Mouse (Mus musculus): Measurements from ENCODE around the gene Ccnf. TPM values are rescaled to one million over a fixed set of nuclear protein-coding genes. Genes with fewer than 3 reads are reported as not detected.

The Ccnf gene
- total and polyA plus RNA-seq, 3 experiments: 34.5 to 73.9 TPM; not detected in 1

- Histone ChIP-seq H3K4me3 (ENCODE audit: control insufficient read depth in 1 of 2, insufficient read depth in 1 of 2, low read depth in 2 of 2, low read length in 2 of 2) (no peak overlapping the region), H3K4me1 (ENCODE audit: control insufficient read depth in 1 of 2, insufficient read depth in 2 of 2, low read length in 2 of 2) (peaks cover 0 to 2% of the 10 kb centered on the region in 2 experiments; a peak in 1 of 4 replicates), H3K9ac (ENCODE audit: control insufficient read depth, low read depth, low read length, poor library complexity, severe bottlenecking) (no peak overlapping the region), H3K36me3 (ENCODE audit: control insufficient read depth in 1 of 2, insufficient read depth in 2 of 2, low read length in 2 of 2) (no peaks in the 10 kb centered on the region), H3K9me3 (replicated peaks; ENCODE audit: insufficient read depth, low read length) (no peaks in the 10 kb centered on the region), H3K79me2 (ENCODE audit: control insufficient read depth, insufficient read depth, low read length, poor library complexity) (no peaks in the 10 kb centered on the region), H3K27me3 (ENCODE audit: control insufficient read depth in 1 of 2, insufficient read depth in 2 of 2, low read length in 2 of 2) (no peaks in the 10 kb centered on the region), H3K27ac (ENCODE audit: control insufficient read depth, low read depth, low read length) (no peak overlapping the region)
- DNase-seq (ENCODE audit: low read depth, low spot score): peak; percentile 63
- no peak for TF ChIP-seq ZKSCAN1 (IDR thresholded peaks at IDR 0.05; ENCODE audit: low read depth, low read length)
- TF ChIP-seq MAX (IDR thresholded peaks at IDR 0.05; ENCODE audit: low read length): no peak
- TF ChIP-seq POLR2AphosphoS5 (IDR thresholded peaks at IDR 0.05; ENCODE audit: borderline replicate concordance, low read depth, low read length): no peak
- TF ChIP-seq ZNF384 (IDR thresholded peaks at IDR 0.05; ENCODE audit: low read depth, low read length): no peak
- TF ChIP-seq CHD1 (IDR thresholded peaks at IDR 0.05; ENCODE audit: low read depth, low read length): no peak
- no peak for TF ChIP-seq TBP (IDR thresholded peaks at IDR 0.05; ENCODE audit: low read depth, low read length)
- TF ChIP-seq TAL1 (IDR thresholded peaks at IDR 0.05; ENCODE audit: low read length): no peak
- TF ChIP-seq TCF12 (IDR thresholded peaks at IDR 0.05; ENCODE audit: low read depth, low read length): no peak
- TF ChIP-seq GABPA (IDR thresholded peaks at IDR 0.05; ENCODE audit: low read depth, low read length): no peak
- TF ChIP-seq CTCF (IDR thresholded peaks at IDR 0.05 in 2 of 3, conservative IDR thresholded peaks at IDR 0.05 in 1 of 3; ENCODE audit: control insufficient read depth in 1 of 3, insufficient read depth in 1 of 3, low read depth in 2 of 3, low read length in 3 of 3, poor library complexity in 1 of 3, severe bottlenecking in 1 of 3): peak; percentile 42 to 46 (median 44); a peak in 5 of 6 replicates
- TF ChIP-seq SIN3A (IDR thresholded peaks at IDR 0.05; ENCODE audit: low read length): no peak
- TF ChIP-seq E2F4 (IDR thresholded peaks at IDR 0.05; ENCODE audit: borderline replicate concordance, low read depth, low read length): no peak
- no peak for TF ChIP-seq RCOR1 (IDR thresholded peaks at IDR 0.05; ENCODE audit: low read depth, low read length)
- peak; percentile 48 for TF ChIP-seq SMC3 (IDR thresholded peaks at IDR 0.05; ENCODE audit: low read depth, low read length)
- TF ChIP-seq ETS1 (IDR thresholded peaks at IDR 0.05; ENCODE audit: low read depth, low read length): no peak
- TF ChIP-seq ZMIZ1 (IDR thresholded peaks at IDR 0.05; ENCODE audit: low read depth, low read length): no peak
- no peak for TF ChIP-seq GATA1 (IDR thresholded peaks at IDR 0.05; ENCODE audit: low read depth, low read length)
- TF ChIP-seq JUND (IDR thresholded peaks at IDR 0.05; ENCODE audit: low read depth, low read length): no peak
- TF ChIP-seq RAD21 (IDR thresholded peaks at IDR 0.05; ENCODE audit: low read depth, low read length): peak; percentile 37
- TF ChIP-seq ZC3H11A (IDR thresholded peaks at IDR 0.05; ENCODE audit: low read depth, low read length): peak; percentile 32; the same call in 1 of the 2 replicates
- no peak for TF ChIP-seq MXI1 (IDR thresholded peaks at IDR 0.05; ENCODE audit: low read depth, low read length)
- TF ChIP-seq EP300 (IDR thresholded peaks at IDR 0.05; ENCODE audit: low read depth in 1 of 2, low read length in 2 of 2): no peak
- no peak for TF ChIP-seq UBTF (IDR thresholded peaks at IDR 0.05; ENCODE audit: borderline replicate concordance, insufficient read depth, low read depth, low read length)
- no peak for TF ChIP-seq USF2 (IDR thresholded peaks at IDR 0.05; ENCODE audit: borderline replicate concordance in 1 of 2, insufficient read depth in 1 of 2, low read depth in 1 of 2, low read length in 2 of 2)
- TF ChIP-seq CHD2 (IDR thresholded peaks at IDR 0.05; ENCODE audit: low read length): no peak
- TF ChIP-seq KAT2A (conservative IDR thresholded peaks at IDR 0.05; ENCODE audit: low read depth, low read length): no peak
- no peak for TF ChIP-seq MEF2A (IDR thresholded peaks at IDR 0.05; ENCODE audit: extremely low read depth, insufficient replicate concordance, low read depth, low read length, poor library complexity, severe bottlenecking)
- no peak for TF ChIP-seq BHLHE40 (IDR thresholded peaks at IDR 0.05; ENCODE audit: borderline replicate concordance, low read depth, low read length)
- TF ChIP-seq NELFE (IDR thresholded peaks at IDR 0.05; ENCODE audit: low read depth, low read length): no peak
- no peak for TF ChIP-seq MAZ (IDR thresholded peaks at IDR 0.05; ENCODE audit: low read depth, low read length)
- no peak for TF ChIP-seq POLR2A (IDR thresholded peaks at IDR 0.05; ENCODE audit: control insufficient read depth in 1 of 2, insufficient read depth in 1 of 2, low read depth in 1 of 2, low read length in 2 of 2, poor library complexity in 1 of 2)
These were observed 31.4 kb upstream of the Ccnf start for GRCm38 (mm10) chr17:24282637-24283036.
